Mouse (Mus musculus) liver, postnatal 0 days (tissue): ENCODE data around the gene Srsf12.

Experiments
- CTCF ChIP-seq: sonication (generic); IDR thresholded peaks from 2 replicates; pipeline ENCODE4 v1.5.1; 2016; ENCODE audit warnings: antibody characterized with exemption, low read depth
- EP300 ChIP-seq: IDR thresholded peaks from 2 replicates; pipeline ENCODE4 v1.6.1; 2016; ENCODE audit warnings: antibody characterized with exemption, low read depth, mild to moderate bottlenecking

DNA sequence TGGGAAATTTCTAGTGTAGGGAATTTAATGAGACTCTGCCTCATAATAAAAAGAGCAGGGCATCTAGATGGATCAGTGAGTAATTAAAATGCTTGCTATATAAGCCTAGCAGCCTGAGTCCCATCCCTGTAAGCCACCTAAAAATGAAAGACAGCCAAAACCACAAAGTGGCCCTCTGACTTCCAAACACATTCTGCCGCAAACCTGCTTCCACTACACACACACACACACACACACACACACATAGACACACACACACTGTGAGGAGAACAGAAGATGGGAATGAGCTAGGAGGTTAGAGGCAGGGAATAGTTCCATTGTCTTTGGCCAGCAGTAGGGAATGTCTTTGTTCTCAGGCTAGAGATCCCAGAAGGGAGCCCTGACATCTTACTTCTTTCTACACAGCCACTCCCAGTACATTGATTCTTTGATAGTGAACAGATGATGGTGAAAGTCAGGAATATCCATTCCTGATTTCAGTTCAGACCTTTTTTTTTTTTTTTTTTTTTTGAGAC lies 41.0 kb downstream of the Srsf12 start:
- TF ChIP-seq CTCF (no peak), EP300 (no peak)
